Mouse (Mus musculus): ENCODE results near the gene Rwdd3. TPM values are rescaled to one million over a fixed set of nuclear protein-coding genes. Genes with fewer than 3 reads are reported as not detected.
A peak's percentile ranks its signal among the peaks of the same experiment; 100 is the strongest.

Gene Rwdd3
- polyA plus RNA-seq, 1 experiment from 2014 or later, result 8.6 TPM

DNA sequence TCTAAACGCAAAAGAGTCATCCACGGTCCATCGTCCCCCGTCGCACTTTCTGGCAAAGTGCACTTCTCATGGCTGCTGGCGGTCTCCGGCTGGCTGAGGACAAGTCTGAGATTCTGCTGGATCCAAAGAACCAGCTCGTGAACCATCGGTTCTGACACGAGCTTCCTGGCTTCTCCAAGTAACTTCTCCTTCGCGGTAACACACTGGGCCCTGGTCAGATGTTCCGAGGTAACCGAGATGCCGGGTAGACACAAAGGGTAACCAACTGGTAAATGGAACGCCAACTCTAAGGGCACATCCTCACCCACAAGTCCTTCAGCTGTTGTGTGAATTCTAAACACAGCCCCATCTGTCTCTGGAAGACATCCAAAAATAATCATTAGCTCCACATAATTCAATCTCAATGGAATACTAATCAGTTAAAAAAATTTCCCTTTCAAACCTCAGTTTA lies 12.6 kb downstream of the Rwdd3 start:
- peaks cover 24% of the 10 kb centered on the region for H3K4me1 ChIP-seq

DNA sequence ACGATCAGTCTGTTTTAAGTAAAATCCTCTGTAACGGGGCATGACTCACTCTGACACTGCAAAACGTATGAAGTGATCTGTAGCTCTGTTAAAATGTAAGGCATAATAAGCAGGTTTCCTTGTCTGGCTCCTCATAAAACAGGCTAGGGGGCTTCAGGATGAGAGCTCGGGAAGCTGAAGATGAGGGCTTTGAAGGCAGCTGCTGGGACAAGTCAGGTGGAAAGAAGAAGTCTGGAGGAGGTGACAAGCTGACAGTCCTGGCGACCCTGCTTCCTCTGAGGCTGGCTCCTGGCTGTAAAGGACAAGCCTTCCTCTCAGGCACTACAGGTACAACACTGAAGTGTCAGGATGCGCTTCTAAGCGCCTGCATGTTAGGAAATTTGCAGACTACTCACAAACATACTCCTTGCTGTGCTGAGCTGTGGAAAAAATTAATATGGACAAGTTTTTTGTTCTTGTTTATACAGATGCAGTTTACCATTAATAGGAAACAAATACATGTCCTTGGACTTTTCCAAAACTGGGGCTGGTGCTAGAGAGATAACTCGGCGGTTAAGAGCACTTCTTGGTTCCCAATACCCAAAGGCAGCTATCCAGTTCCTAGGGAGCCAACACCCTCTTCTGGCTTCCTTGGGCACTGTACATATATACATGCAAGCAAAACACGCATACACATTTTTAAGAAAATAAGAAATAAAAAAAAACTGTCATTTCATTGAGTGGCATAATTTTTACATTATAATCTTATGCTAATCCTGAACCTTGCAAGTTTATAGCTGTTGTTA lies 13.8 kb downstream of the Rwdd3 start:
- H3K27me3 ChIP-seq, result no peaks in the 10 kb centered on the region
- H3K36me3 ChIP-seq, result no peaks in the 10 kb centered on the region
- no peaks in the 10 kb centered on the region for H3K9me3 ChIP-seq
- ATAC-seq (ENCODE audit: insufficient number of reproducible peaks, insufficient read depth, low FRiP score, low TSS enrichment), result no peak
- no peak overlapping the region for H3K4me3 ChIP-seq
- no peak overlapping the region for H3K9ac ChIP-seq
- WGBS, result 66% methylated on average over 10 of the region's 10 CpGs
- H3K27ac ChIP-seq, result no peak overlapping the region
- no peak overlapping the region for H3K4me2 ChIP-seq (replicated peaks)
- H3K4me1 ChIP-seq, result peaks cover 24% of the 10 kb centered on the region

More for the DNA sequence above, 12.6 kb downstream of the Rwdd3 start:
- Histone ChIP-seq H3K36me3 (no peaks in the 10 kb centered on the region), H3K4me2 (replicated peaks) (no peak overlapping the region), H3K27ac (no peak overlapping the region), H3K9ac (no peak overlapping the region), H3K27me3 (no peaks in the 10 kb centered on the region), H3K4me3 (no peak overlapping the region), H3K9me3 (no peaks in the 10 kb centered on the region)
- 90% methylated on average over 16 of the region's 16 CpGs for WGBS
- ATAC-seq (ENCODE audit: insufficient number of reproducible peaks, insufficient read depth, low FRiP score, low TSS enrichment), result no peak

DNA sequence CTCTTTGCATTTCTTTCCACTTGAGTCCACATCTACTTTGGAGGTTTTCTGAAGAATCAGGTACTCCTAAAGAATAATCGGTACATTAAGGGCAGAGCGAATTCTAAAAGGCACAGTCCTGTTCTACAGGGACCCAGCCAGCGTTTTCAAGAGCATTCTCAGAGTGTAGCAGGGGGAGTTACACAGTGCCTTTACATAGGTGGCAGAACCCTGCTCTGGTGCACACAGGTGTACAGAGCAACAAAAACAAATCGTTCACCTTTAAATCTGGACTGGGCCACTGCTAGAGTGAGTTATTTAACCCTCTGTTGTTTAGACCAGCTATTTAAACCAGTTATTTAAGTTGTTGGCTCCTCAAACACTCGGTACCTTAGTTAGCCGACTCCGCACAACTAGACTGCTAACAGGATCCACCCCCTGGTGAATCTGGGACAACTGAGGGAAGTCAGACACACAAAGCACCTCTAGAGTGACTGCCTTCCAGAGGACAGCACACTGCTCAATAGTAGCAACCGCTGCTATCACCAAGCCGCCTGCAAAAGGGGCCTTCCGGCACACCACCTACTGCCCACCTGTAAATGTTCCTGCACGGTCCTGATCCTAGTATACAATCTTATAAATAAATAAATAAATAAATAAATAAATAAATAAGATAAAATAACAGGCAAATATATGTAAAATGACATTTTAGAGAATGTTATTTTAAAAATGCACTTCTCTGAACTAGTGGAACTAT lies 14.9 kb downstream of the Rwdd3 start:
- ATAC-seq (ENCODE audit: insufficient number of reproducible peaks, insufficient read depth, low FRiP score, low TSS enrichment), result peak; percentile 48; the same call in 1 of the 2 replicates
- H3K36me3 ChIP-seq, result no peaks in the 10 kb centered on the region
- H3K4me1 ChIP-seq, result peaks cover 24% of the 10 kb centered on the region
- no peak overlapping the region for H3K4me3 ChIP-seq
- WGBS, result 49% methylated on average over 11 of the region's 11 CpGs
- no peaks in the 10 kb centered on the region for H3K27me3 ChIP-seq
- H3K9me3 ChIP-seq, result no peaks in the 10 kb centered on the region
- peak overlapping the region; percentile 29 for H3K4me2 ChIP-seq (replicated peaks)
- no peak overlapping the region for H3K27ac ChIP-seq
- no peak overlapping the region for H3K9ac ChIP-seq

DNA sequence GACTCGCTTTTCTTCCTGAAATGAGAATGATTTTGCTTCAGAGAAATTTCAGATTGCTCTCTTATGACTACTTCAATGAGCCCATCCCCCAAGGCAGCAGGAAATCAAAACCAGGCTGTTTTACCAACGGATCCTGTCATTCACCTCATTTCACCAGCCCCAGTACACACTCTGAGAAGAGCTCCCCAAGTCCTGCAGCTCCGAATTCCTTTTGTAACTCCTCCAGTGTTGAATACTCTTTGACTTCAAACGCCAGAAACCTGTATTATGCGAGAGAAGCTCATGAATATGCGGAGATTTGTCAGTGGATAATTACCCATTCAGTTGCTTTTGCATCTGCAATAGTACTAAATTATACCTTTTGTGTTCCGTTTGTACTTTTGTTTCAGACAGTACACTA lies 15.5 kb downstream of the Rwdd3 start:
- no peaks in the 10 kb centered on the region for H3K9me3 ChIP-seq
- H3K4me3 ChIP-seq, result no peak overlapping the region
- peaks cover 24% of the 10 kb centered on the region for H3K4me1 ChIP-seq
- no peaks in the 10 kb centered on the region for H3K27me3 ChIP-seq
- 17% methylated on average over 7 of the region's 7 CpGs for WGBS
- no peak for ATAC-seq (ENCODE audit: insufficient number of reproducible peaks, insufficient read depth, low FRiP score, low TSS enrichment)
- no peaks in the 10 kb centered on the region for H3K36me3 ChIP-seq
- H3K9ac ChIP-seq, result no peak overlapping the region
- peak overlapping the region; percentile 29 for H3K4me2 ChIP-seq (replicated peaks)
- no peak overlapping the region for H3K27ac ChIP-seq

DNA sequence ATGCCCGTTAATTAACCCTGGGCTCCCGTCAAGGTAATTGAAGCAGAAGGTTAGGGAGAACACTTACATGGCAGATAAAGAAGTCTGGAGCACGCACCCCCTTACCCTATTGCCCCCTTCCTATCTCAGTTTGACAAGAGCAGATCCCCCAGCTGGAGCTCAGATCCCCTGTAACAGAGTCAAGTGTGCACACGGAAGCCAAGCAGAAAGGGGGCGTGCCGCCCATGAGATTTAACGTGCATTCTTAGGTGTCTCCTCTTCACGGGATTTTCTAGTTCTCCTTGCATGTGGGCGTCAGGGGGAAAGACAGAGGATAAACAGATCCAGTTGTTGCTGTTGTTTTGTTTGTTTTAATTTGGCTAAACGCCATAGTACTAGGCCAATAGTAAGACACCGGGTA lies 37.6 kb downstream of the Rwdd3 start:
- WGBS, result 77% methylated on average over 11 of the region's 11 CpGs
- Histone ChIP-seq H3K27me3 (no peaks in the 10 kb centered on the region), H3K9ac (no peak overlapping the region), H3K27ac (no peak overlapping the region), H3K4me1 (no peaks in the 10 kb centered on the region), H3K4me2 (replicated peaks) (no peak overlapping the region), H3K9me3 (no peaks in the 10 kb centered on the region), H3K36me3 (no peaks in the 10 kb centered on the region), H3K4me3 (no peak overlapping the region)
- ATAC-seq (ENCODE audit: insufficient number of reproducible peaks, insufficient read depth, low FRiP score, low TSS enrichment), result no peak

DNA sequence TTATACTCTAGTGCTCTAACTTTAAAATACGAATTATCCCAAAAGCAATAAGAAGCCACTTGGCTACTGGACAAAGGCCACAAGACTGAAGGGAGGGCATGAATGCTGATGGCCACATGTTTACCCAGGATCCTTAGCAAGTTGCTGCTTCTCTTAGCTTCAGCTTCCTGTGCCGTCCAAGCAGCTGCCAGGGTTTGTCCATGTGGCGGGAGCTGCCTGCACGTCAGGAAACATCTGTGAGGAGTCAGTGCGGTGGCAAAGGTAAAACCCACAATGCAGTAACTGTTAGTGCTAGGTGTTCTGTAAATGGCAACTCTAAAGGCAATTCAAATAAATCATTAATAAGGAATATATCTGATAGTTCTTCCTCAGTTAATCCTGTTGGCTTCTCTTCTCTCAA lies 38.5 kb downstream of the Rwdd3 start:
- Histone ChIP-seq H3K4me2 (replicated peaks) (no peak overlapping the region), H3K4me3 (no peak overlapping the region), H3K4me1 (no peaks in the 10 kb centered on the region), H3K27me3 (no peaks in the 10 kb centered on the region), H3K27ac (no peak overlapping the region), H3K9ac (no peak overlapping the region), H3K9me3 (no peaks in the 10 kb centered on the region), H3K36me3 (no peaks in the 10 kb centered on the region)
- WGBS, result 75% methylated on average over 5 of the region's 5 CpGs
- ATAC-seq (ENCODE audit: insufficient number of reproducible peaks, insufficient read depth, low FRiP score, low TSS enrichment), result no peak

DNA sequence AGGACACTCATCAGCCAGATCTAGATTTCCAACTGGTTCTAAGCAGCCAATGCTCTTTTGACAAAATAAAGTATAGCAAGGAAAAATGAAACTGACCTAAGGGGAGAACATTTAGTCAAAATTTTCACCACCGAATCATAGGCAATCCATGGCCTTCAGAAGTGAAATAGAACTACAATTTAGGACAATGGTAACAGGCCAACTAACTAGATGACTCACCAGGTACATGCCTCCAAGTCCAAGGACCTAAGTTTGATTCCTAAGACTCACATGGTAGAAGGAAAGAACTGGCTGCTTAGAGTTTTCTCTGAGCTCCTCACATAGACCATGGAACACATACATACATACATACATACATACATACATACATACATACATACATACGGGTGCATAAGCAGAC lies 44.3 kb downstream of the Rwdd3 start:
- Histone ChIP-seq H3K27me3 (no peaks in the 10 kb centered on the region), H3K4me1 (no peaks in the 10 kb centered on the region), H3K4me3 (no peak overlapping the region), H3K27ac (no peak overlapping the region), H3K4me2 (replicated peaks) (no peak overlapping the region), H3K9me3 (0 out of 2 replicates have a peak, but pooled peaks cover 3% of the 10 kb centered on the region), H3K9ac (no peak overlapping the region), H3K36me3 (no peaks in the 10 kb centered on the region)
- no peak for ATAC-seq (ENCODE audit: insufficient number of reproducible peaks, insufficient read depth, low FRiP score, low TSS enrichment)
- whole genome bisulfite sequencing, result 86% methylated on average over 2 of the region's 2 CpGs

DNA sequence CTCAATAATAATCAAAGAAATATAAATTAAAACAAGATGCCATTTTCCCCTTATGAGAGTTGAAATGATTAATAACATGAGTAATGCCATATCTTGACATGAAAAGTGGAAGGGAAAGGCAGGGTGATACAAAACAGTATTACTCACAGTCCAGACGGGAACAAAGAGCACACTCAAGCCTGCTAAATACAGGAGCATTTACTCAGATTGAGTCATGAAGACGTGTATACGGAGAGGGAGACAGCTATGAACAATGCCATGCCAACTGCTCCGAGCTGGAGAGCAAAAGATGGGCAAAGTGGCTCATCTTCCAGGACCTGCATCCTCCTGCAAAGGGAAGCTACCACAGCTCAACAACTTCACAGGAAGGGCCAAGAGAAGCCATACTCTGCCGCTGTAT lies 45.0 kb downstream of the Rwdd3 start:
- Histone ChIP-seq H3K27ac (no peak overlapping the region), H3K4me3 (no peak overlapping the region), H3K4me1 (no peaks in the 10 kb centered on the region), H3K9me3 (0 out of 2 replicates have a peak, but pooled peaks cover 3% of the 10 kb centered on the region), H3K9ac (no peak overlapping the region), H3K36me3 (no peaks in the 10 kb centered on the region), H3K27me3 (no peaks in the 10 kb centered on the region), H3K4me2 (replicated peaks) (no peak overlapping the region)
- 83% methylated on average over 5 of the region's 5 CpGs for WGBS
- ATAC-seq (ENCODE audit: insufficient number of reproducible peaks, insufficient read depth, low FRiP score, low TSS enrichment), result no peak

DNA sequence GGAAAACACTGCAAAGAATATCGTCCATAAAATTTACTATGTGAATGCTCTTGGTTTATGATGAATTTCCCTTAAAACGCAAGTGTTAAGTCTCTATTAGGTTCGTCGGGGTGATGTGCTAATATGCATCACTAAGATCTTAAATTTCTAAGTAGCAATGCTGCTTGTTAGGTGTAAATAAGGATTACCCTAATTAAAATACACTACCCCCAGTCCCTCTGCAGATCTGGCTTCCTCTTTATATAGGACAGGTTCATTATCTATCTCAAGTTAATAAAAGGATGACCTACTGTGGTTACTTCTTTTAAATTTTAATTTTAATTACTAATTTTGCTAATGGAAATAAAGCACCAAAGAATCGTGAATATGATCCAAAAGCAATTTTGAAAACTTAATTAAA lies 50.4 kb downstream of the Rwdd3 start:
- H3K36me3 ChIP-seq, result no peaks in the 10 kb centered on the region
- H3K9ac ChIP-seq, result no peak overlapping the region
- 0 out of 2 replicates have a peak, but pooled peaks cover 3% of the 10 kb centered on the region for H3K9me3 ChIP-seq
- no peaks in the 10 kb centered on the region for H3K4me1 ChIP-seq
- no peak overlapping the region for H3K27ac ChIP-seq
- 87% methylated on average over 5 of the region's 5 CpGs for WGBS
- H3K4me2 ChIP-seq (replicated peaks), result no peak overlapping the region
- no peaks in the 10 kb centered on the region for H3K27me3 ChIP-seq
- no peak for ATAC-seq (ENCODE audit: insufficient number of reproducible peaks, insufficient read depth, low FRiP score, low TSS enrichment)
- H3K4me3 ChIP-seq, result no peak overlapping the region

DNA sequence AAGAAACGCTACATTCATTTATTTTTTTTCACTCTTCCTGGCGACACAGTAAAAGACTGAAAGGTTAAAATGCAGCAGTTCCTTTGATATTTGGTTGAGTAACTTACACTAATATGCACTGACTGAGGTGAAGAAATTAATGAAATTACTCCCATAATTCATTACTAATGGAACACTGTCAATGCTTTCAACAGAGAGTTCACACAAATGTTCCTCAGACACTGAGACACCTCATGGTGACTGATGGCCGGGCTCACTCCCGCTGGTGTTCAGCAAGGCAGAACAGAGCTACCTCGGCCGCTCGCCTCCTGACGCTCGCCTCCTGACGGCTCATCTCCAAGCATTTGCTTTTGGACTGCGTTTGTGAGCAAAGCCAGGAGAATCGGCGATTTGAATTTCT lies 54.9 kb downstream of the Rwdd3 start:
- Histone ChIP-seq H3K27ac (no peak overlapping the region), H3K4me2 (replicated peaks) (no peak overlapping the region), H3K4me3 (no peak overlapping the region), H3K9me3 (no peaks in the 10 kb centered on the region), H3K9ac (no peak overlapping the region), H3K27me3 (no peaks in the 10 kb centered on the region), H3K36me3 (no peaks in the 10 kb centered on the region), H3K4me1 (no peaks in the 10 kb centered on the region)
- 75% methylated on average over 13 of the region's 13 CpGs for WGBS
- no peak for ATAC-seq (ENCODE audit: insufficient number of reproducible peaks, insufficient read depth, low FRiP score, low TSS enrichment)

DNA sequence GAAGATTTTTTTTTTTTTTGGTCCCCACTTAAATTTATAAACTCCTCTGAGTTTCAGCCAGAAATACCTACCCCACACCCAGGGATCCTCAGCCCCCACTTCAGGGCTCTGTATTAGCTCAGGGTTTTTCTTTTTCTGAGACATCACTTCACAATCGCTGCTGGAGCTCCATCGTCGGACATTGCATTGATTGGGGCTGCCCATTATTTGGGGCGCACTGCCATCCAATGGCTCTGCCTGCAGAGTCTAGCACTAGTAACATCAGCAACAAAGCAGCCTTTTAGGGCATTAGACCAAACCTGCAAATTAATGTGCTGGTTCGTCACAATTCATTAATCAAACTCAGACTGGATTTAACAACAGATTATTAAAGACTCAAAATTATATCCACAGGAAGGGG lies 55.4 kb downstream of the Rwdd3 start:
- Histone ChIP-seq H3K9me3 (no peaks in the 10 kb centered on the region), H3K27ac (no peak overlapping the region), H3K36me3 (no peaks in the 10 kb centered on the region), H3K4me1 (no peaks in the 10 kb centered on the region), H3K4me3 (no peak overlapping the region), H3K27me3 (no peaks in the 10 kb centered on the region), H3K9ac (no peak overlapping the region), H3K4me2 (replicated peaks) (no peak overlapping the region)
- ATAC-seq (ENCODE audit: insufficient number of reproducible peaks, insufficient read depth, low FRiP score, low TSS enrichment), result no peak
- 84% methylated on average over 5 of the region's 5 CpGs for WGBS

DNA sequence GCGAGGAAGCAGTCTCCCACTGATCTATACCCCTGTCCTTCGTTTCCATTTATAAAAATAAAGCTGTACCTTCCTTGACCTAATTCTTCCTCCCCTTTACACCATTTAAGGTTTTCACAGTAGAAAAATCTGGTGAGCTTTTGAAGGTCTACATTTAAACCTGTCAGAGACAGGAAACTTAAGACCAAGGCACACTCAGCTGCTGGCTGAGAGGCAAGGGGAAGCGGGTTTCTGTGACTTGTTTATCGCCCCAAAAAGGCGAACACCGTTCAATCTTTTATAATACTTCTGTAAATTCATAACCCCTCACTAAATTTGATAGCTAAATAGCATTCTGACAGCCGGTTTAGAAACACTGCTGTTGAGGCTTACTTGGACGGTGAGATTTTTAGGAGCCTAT lies 60.4 kb downstream of the Rwdd3 start:
- no peak overlapping the region for H3K4me2 ChIP-seq (replicated peaks)
- no peaks in the 10 kb centered on the region for H3K9me3 ChIP-seq
- no peaks in the 10 kb centered on the region for H3K27me3 ChIP-seq
- no peak overlapping the region for H3K9ac ChIP-seq
- WGBS, result 87% methylated on average over 8 of the region's 8 CpGs
- no peaks in the 10 kb centered on the region for H3K36me3 ChIP-seq
- H3K4me3 ChIP-seq, result no peak overlapping the region
- ATAC-seq (ENCODE audit: insufficient number of reproducible peaks, insufficient read depth, low FRiP score, low TSS enrichment), result no peak
- no peaks in the 10 kb centered on the region for H3K4me1 ChIP-seq
- H3K27ac ChIP-seq, result no peak overlapping the region

Measured in embryonic facial prominence, embryonic 12.5 days (tissue).